Mouse (Mus musculus) midbrain, embryonic 10.5 days (tissue): ENCODE results near the gene Zfp652. TPM values are rescaled to one million over a fixed set of nuclear protein-coding genes. Genes with fewer than 3 reads are reported as not detected.
"Not testable (repeated sequence)": the region's sequence is repeated elsewhere in the genome, so short reads cannot be mapped to it uniquely, and the experiment has no call there.

Source experiments
- DNase-seq: peaks from one replicate; pipeline ENCODE4 v3.0.0-alpha.2; 2017; ENCODE audit warnings: low spot score
- H3K27ac ChIP-seq: fragments of 300-500 bp; sonication (generic); replicated peaks from 2 replicates; pipeline ENCODE4 v1.5.1; 2016; ENCODE audit warnings: mild to moderate bottlenecking
- H3K27me3 ChIP-seq: fragments of 300-500 bp; sonication (generic); 2 replicates; pipeline ENCODE4 v1.6.1; 2016; ENCODE audit warnings: low read depth, mild to moderate bottlenecking; ENCODE audit not compliant: poor library complexity, severe bottlenecking
- H3K36me3 ChIP-seq: fragments of 300-500 bp; sonication (generic); 2 replicates; pipeline ENCODE4 v1.6.1; 2016; ENCODE audit warnings: mild to moderate bottlenecking, moderate library complexity
- H3K4me1 ChIP-seq: fragments of 300-500 bp; sonication (generic); 2 replicates; pipeline ENCODE4 v1.6.1; 2016
- H3K4me3 ChIP-seq: fragments of 300-500 bp; sonication (generic); 2 replicates; pipeline ENCODE4 v1.5.1; 2016; ENCODE audit warnings: mild to moderate bottlenecking, moderate library complexity
- H3K9me3 ChIP-seq: fragments of 300-500 bp; sonication (generic); replicated peaks from 2 replicates; pipeline ENCODE4 v1.6.1; 2016; ENCODE audit warnings: mild to moderate bottlenecking
- WGBS: fragments of 180-500 bp; shearing (Covaris S2); methylation state at CpG from one replicate; pipeline ENCODE4 v1.1.7; 2016; 5-methylcytosine and 5-hydroxymethylcytosine counted together
- polyA plus RNA-seq: library from polyadenylated mRNA; unstranded; fragments of >200 nt; fragmentation: Nextera tagmentation; extraction: Ambion mirVana; gene quantifications from 2 replicates; pipeline ENCODE4 v1.2.1, GENCODE M21; 2016

Gene Zfp652
- 13.7 and 17.8 TPM in 2 replicates for polyA plus RNA-seq

- peaks cover 30% of the 10 kb centered on the region for H3K4me1 ChIP-seq
- peak within 1 kb of the TSS; percentile 98 for H3K4me3 ChIP-seq
- peak; percentile 90 for DNase-seq
- H3K36me3 ChIP-seq: no peaks in the 10 kb centered on the region
- WGBS: 1% methylated on average over 74 of the region's 103 CpGs
- no peaks in the 10 kb centered on the region for H3K27me3 ChIP-seq
- peak within 1 kb of the TSS; percentile 97 for H3K27ac ChIP-seq
- no peaks in the 10 kb centered on the region for H3K9me3 ChIP-seq
Measured at GRCm38 (mm10) chr11:95712563-95713224, at the start of gene Zfp652. Zfp652 (plus strand) TSS chr11:95712673.

- WGBS: 2% methylated on average over 25 of the region's 25 CpGs
- peak within 1 kb of the TSS; percentile 82 for H3K27ac ChIP-seq
- peaks cover 38% of the 10 kb centered on the region for H3K36me3 ChIP-seq
- peak within 1 kb of the TSS; percentile 86 for H3K4me3 ChIP-seq
- peak; percentile 96 for DNase-seq
- H3K9me3 ChIP-seq: no peaks in the 10 kb centered on the region; the same call in 1 of the 2 replicates
- H3K27me3 ChIP-seq: no peaks in the 10 kb centered on the region
- peaks cover 15% of the 10 kb centered on the region for H3K4me1 ChIP-seq
Measured at GRCm38 (mm10) chr11:95666529-95667149, 45.8 kb upstream of the Zfp652 start, which contains the start of gene Phb. Phb (plus strand) TSS chr11:95666957.

- Histone ChIP-seq H3K4me3 (peak overlapping the region; percentile 86), H3K4me1 (peaks cover 15% of the 10 kb centered on the region), H3K27me3 (no peaks in the 10 kb centered on the region), H3K27ac (peak overlapping the region; percentile 82), H3K9me3 (no peaks in the 10 kb centered on the region), H3K36me3 (peaks cover 43% of the 10 kb centered on the region)
- no peak for DNase-seq
- 4% methylated on average over 11 of the region's 11 CpGs for WGBS
Measured at GRCm38 (mm10) chr11:95667177-95667576, 45.3 kb upstream of the Zfp652 start.

- WGBS: 89% methylated on average over 7 of the region's 7 CpGs
- not testable (repeated sequence) for H3K9me3 ChIP-seq, DNase-seq, H3K27ac ChIP-seq, H3K27me3 ChIP-seq
- Histone ChIP-seq H3K4me1 (peaks cover 15% of the 10 kb centered on the region), H3K4me3 (peak overlapping the region; percentile 86), H3K36me3 (peaks cover 52% of the 10 kb centered on the region)
Measured at GRCm38 (mm10) chr11:95668086-95668485, 44.4 kb upstream of the Zfp652 start.

- DNase-seq: no peak
- Histone ChIP-seq H3K27ac (peak overlapping the region; percentile 46; the same call in 1 of the 2 replicates), H3K27me3 (no peaks in the 10 kb centered on the region), H3K36me3 (peaks cover 98% of the 10 kb centered on the region), H3K4me1 (peaks cover 8% of the 10 kb centered on the region), H3K9me3 (no peaks in the 10 kb centered on the region), H3K4me3 (no peak overlapping the region)
- 92% methylated on average over 14 of the region's 14 CpGs for WGBS
Measured at GRCm38 (mm10) chr11:95675498-95675897, 37.0 kb upstream of the Zfp652 start.

- peak; percentile 85 for DNase-seq
- WGBS: 23% methylated on average over 6 of the region's 6 CpGs
- Histone ChIP-seq H3K27ac (peak overlapping the region; percentile 46), H3K9me3 (no peaks in the 10 kb centered on the region), H3K36me3 (peaks cover 98% of the 10 kb centered on the region), H3K4me3 (no peak overlapping the region), H3K4me1 (peaks cover 8% of the 10 kb centered on the region), H3K27me3 (no peaks in the 10 kb centered on the region)
Measured at GRCm38 (mm10) chr11:95676307-95676706, 36.2 kb upstream of the Zfp652 start.

GRCm38 (mm10) chr11:95677925-95678701, 34.4 kb upstream of the Zfp652 start:
- H3K9me3 ChIP-seq: no peaks in the 10 kb centered on the region
- H3K36me3 ChIP-seq: peaks cover 95% of the 10 kb centered on the region
- no peak overlapping the region for H3K4me3 ChIP-seq
- peaks cover 12% of the 10 kb centered on the region for H3K4me1 ChIP-seq
- H3K27me3 ChIP-seq: no peaks in the 10 kb centered on the region
- no peak for DNase-seq
- no peak overlapping the region for H3K27ac ChIP-seq
- WGBS: 89% methylated on average over 14 of the region's 14 CpGs

- Histone ChIP-seq H3K36me3 (peaks cover 55% of the 10 kb centered on the region), H3K4me1 (peaks cover 4% of the 10 kb centered on the region; the same call in 1 of the 2 replicates), H3K27ac (no peak overlapping the region), H3K27me3 (no peaks in the 10 kb centered on the region), H3K9me3 (no peaks in the 10 kb centered on the region), H3K4me3 (no peak overlapping the region)
- DNase-seq: no peak
- 78% methylated on average over 9 of the region's 9 CpGs for WGBS
Measured at GRCm38 (mm10) chr11:95681995-95682601, 30.4 kb upstream of the Zfp652 start.

GRCm38 (mm10) chr11:95682946-95683345, 29.5 kb upstream of the Zfp652 start:
- no peaks in the 10 kb centered on the region for H3K27me3 ChIP-seq
- no peak overlapping the region for H3K4me3 ChIP-seq
- WGBS: 89% methylated on average over 3 of the region's 3 CpGs
- H3K27ac ChIP-seq: no peak overlapping the region
- DNase-seq: no peak
- peaks cover 4% of the 10 kb centered on the region; the same call in 1 of the 2 replicates for H3K4me1 ChIP-seq
- no peaks in the 10 kb centered on the region for H3K9me3 ChIP-seq
- H3K36me3 ChIP-seq: peaks cover 47% of the 10 kb centered on the region

- no peak overlapping the region for H3K27ac ChIP-seq
- peaks cover 4% of the 10 kb centered on the region; the same call in 1 of the 2 replicates for H3K4me1 ChIP-seq
- DNase-seq: peak; percentile 73
- H3K9me3 ChIP-seq: no peaks in the 10 kb centered on the region
- H3K27me3 ChIP-seq: no peaks in the 10 kb centered on the region
- WGBS: 5% methylated on average over 4 of the region's 4 CpGs
- H3K4me3 ChIP-seq: no peak overlapping the region
- H3K36me3 ChIP-seq: peaks cover 18% of the 10 kb centered on the region
Measured at GRCm38 (mm10) chr11:95686031-95686430, 26.4 kb upstream of the Zfp652 start.

GRCm38 (mm10) chr11:95687084-95687656, 25.3 kb upstream of the Zfp652 start:
- Histone ChIP-seq H3K27ac (no peak overlapping the region), H3K27me3 (no peaks in the 10 kb centered on the region), H3K36me3 (peaks cover 6% of the 10 kb centered on the region), H3K9me3 (no peaks in the 10 kb centered on the region), H3K4me1 (no peaks in the 10 kb centered on the region; the same call in 1 of the 2 replicates), H3K4me3 (no peak overlapping the region)
- WGBS: 44% methylated on average over 11 of the region's 11 CpGs
- no peak for DNase-seq

- H3K4me3 ChIP-seq: no peak overlapping the region
- no peaks in the 10 kb centered on the region for H3K36me3 ChIP-seq
- H3K9me3 ChIP-seq: no peaks in the 10 kb centered on the region
- 0 out of 2 replicates have a peak overlapping the region, but pooled peaks have one; percentile 47 for H3K27ac ChIP-seq
- DNase-seq: no peak
- H3K4me1 ChIP-seq: no peaks in the 10 kb centered on the region; the same call in 1 of the 2 replicates
- WGBS: 76% methylated on average over 6 of the region's 6 CpGs
- H3K27me3 ChIP-seq: no peaks in the 10 kb centered on the region
Measured at GRCm38 (mm10) chr11:95688515-95688914, 24.0 kb upstream of the Zfp652 start.
